Mouse (Mus musculus) intestine, postnatal 0 days (tissue): ENCODE measurements at regions not wholly inside any gene's neighbourhood (a gene's known extent, or its start where the extent isn't known, plus 50 kb on each side); places are given as distances from the start of the nearest gene placed in this dataset.

Experiments used
- ATAC-seq: fragments of 200-750 bp; cut with Nextera tagmentation; 2 replicates; pipeline ENCODE4 v1.8.0; 2017; ENCODE audit warnings: mild to moderate bottlenecking, moderate TSS enrichment, moderate library complexity
- H3K27ac ChIP-seq: fragments of 300-500 bp; sonication (generic); 2 replicates; pipeline ENCODE4 v1.5.1; 2014; ENCODE audit warnings: mild to moderate bottlenecking, low read depth, low read length, moderate library complexity
- H3K27me3 ChIP-seq: fragments of 300-500 bp; sonication (generic); replicated peaks from 2 replicates; pipeline ENCODE4 v1.6.1; 2014; ENCODE audit warnings: low read length, mixed read lengths; ENCODE audit not compliant: control insufficient read depth, insufficient read depth
- H3K36me3 ChIP-seq: fragments of 300-500 bp; sonication (generic); 2 replicates; pipeline ENCODE4 v1.6.1; 2014; ENCODE audit warnings: mild to moderate bottlenecking, moderate library complexity; ENCODE audit not compliant: control insufficient read depth, insufficient read depth
- H3K4me1 ChIP-seq: fragments of 300-500 bp; sonication (generic); replicated peaks from 2 replicates; pipeline ENCODE4 v1.6.1; 2014; ENCODE audit warnings: antibody characterized with exemption, low read length, mixed read lengths; ENCODE audit not compliant: control insufficient read depth, insufficient read depth
- H3K4me2 ChIP-seq: fragments of 300-500 bp; sonication (generic); replicated peaks from 2 replicates; pipeline ENCODE4 v1.6.1; 2014; ENCODE audit warnings: low read depth, mild to moderate bottlenecking, moderate library complexity
- H3K4me3 ChIP-seq: fragments of 300-500 bp; sonication (generic); 2 replicates; pipeline ENCODE4 v1.5.1; 2014; ENCODE audit warnings: low read depth, low read length
- H3K9ac ChIP-seq: fragments of 300-500 bp; sonication (generic); 2 replicates; pipeline ENCODE4 v1.6.1; 2014; ENCODE audit warnings: mild to moderate bottlenecking, low read depth, low read length
- H3K9me3 ChIP-seq: fragments of 300-500 bp; sonication (generic); 2 replicates; pipeline ENCODE4 v1.6.1; 2016; ENCODE audit warnings: mixed run types; ENCODE audit not compliant: control insufficient read depth
- CTCF ChIP-seq: sonication (generic); IDR thresholded peaks from 2 replicates; pipeline ENCODE4 v1.5.1; 2016; ENCODE audit warnings: low read depth, mild to moderate bottlenecking, control low read depth, antibody characterized with exemption, moderate library complexity
- WGBS: fragments of 180-500 bp; shearing (Covaris S2); extraction: QIAGEN DNeasy Blood & Tissue Kit; methylation state at CpG from one replicate; pipeline ENCODE4 v1.1.7; 2014; 5-methylcytosine and 5-hydroxymethylcytosine counted together

GRCm38 (mm10) chr6:102913776-102914175 is 340.9 kb upstream of the Cntn3 start:
- 59% methylated on average over 2 of the region's 2 CpGs for WGBS
- no peak overlapping the region for H3K4me3 ChIP-seq
- H3K27ac ChIP-seq, result no peak overlapping the region
- H3K4me2 ChIP-seq, result no peak overlapping the region
- no peak for TF ChIP-seq CTCF
- H3K36me3 ChIP-seq, result no peaks in the 10 kb centered on the region
- no peaks in the 10 kb centered on the region for H3K9me3 ChIP-seq
- no peaks in the 10 kb centered on the region for H3K27me3 ChIP-seq
- no peak overlapping the region for H3K9ac ChIP-seq
- no peak for ATAC-seq
- no peaks in the 10 kb centered on the region for H3K4me1 ChIP-seq

- Histone ChIP-seq H3K9me3 (no peaks in the 10 kb centered on the region), H3K9ac (no peak overlapping the region), H3K27ac (no peak overlapping the region), H3K36me3 (no peaks in the 10 kb centered on the region), H3K4me1 (no peaks in the 10 kb centered on the region), H3K4me2 (no peak overlapping the region), H3K27me3 (no peaks in the 10 kb centered on the region), H3K4me3 (no peak overlapping the region)
- TF ChIP-seq CTCF, result no peak
- ATAC-seq, result no peak
- 59% methylated on average over 5 of the region's 5 CpGs for WGBS
Observed at GRCm38 (mm10) chr6:102903960-102904359, 331.1 kb upstream of the Cntn3 start.

GRCm38 (mm10) chr6:102900407-102901110 is 327.7 kb upstream of the Cntn3 start:
- WGBS, result 51% methylated on average over 1 of the region's 1 CpGs
- H3K9me3 ChIP-seq, result no peaks in the 10 kb centered on the region
- no peak for TF ChIP-seq CTCF
- H3K4me1 ChIP-seq, result no peaks in the 10 kb centered on the region
- H3K27ac ChIP-seq, result no peak overlapping the region
- H3K36me3 ChIP-seq, result no peaks in the 10 kb centered on the region
- H3K27me3 ChIP-seq, result no peaks in the 10 kb centered on the region
- H3K9ac ChIP-seq, result no peak overlapping the region
- no peak overlapping the region for H3K4me3 ChIP-seq
- no peak overlapping the region for H3K4me2 ChIP-seq
- ATAC-seq, result no peak

GRCm38 (mm10) chr6:102868404-102868803 is 295.5 kb upstream of the Cntn3 start:
- Histone ChIP-seq H3K4me1 (no peaks in the 10 kb centered on the region), H3K4me3 (no peak overlapping the region), H3K27ac (no peak overlapping the region), H3K9me3 (no peaks in the 10 kb centered on the region), H3K9ac (no peak overlapping the region), H3K36me3 (no peaks in the 10 kb centered on the region), H3K4me2 (no peak overlapping the region), H3K27me3 (no peaks in the 10 kb centered on the region)
- ATAC-seq, result no peak
- no peak for TF ChIP-seq CTCF
- WGBS, result 79% methylated on average over 1 of the region's 1 CpGs

GRCm38 (mm10) chr6:102844507-102844906 is 271.6 kb upstream of the Cntn3 start:
- H3K27me3 ChIP-seq, result no peaks in the 10 kb centered on the region
- WGBS, result 27% methylated on average over 1 of the region's 1 CpGs
- H3K36me3 ChIP-seq, result no peaks in the 10 kb centered on the region
- no peak overlapping the region for H3K4me3 ChIP-seq
- no peak overlapping the region for H3K9ac ChIP-seq
- TF ChIP-seq CTCF, result peak; percentile 48
- H3K27ac ChIP-seq, result no peak overlapping the region
- H3K4me1 ChIP-seq, result no peaks in the 10 kb centered on the region
- no peak overlapping the region for H3K4me2 ChIP-seq
- no peak for ATAC-seq
- no peaks in the 10 kb centered on the region for H3K9me3 ChIP-seq

- Histone ChIP-seq H3K4me2 (no peak overlapping the region), H3K4me3 (no peak overlapping the region), H3K9me3 (no peaks in the 10 kb centered on the region), H3K4me1 (no peaks in the 10 kb centered on the region), H3K27me3 (no peaks in the 10 kb centered on the region), H3K9ac (no peak overlapping the region), H3K27ac (no peak overlapping the region), H3K36me3 (no peaks in the 10 kb centered on the region)
- ATAC-seq, result no peak
- 37% methylated on average over 2 of the region's 2 CpGs for WGBS
- TF ChIP-seq CTCF, result no peak
Observed at GRCm38 (mm10) chr6:102833151-102833550, 260.2 kb upstream of the Cntn3 start.
